Mouse (Mus musculus): ENCODE measurements at regions not wholly inside any gene's neighbourhood (a gene's known extent, or its start where the extent isn't known, plus 50 kb on each side); places are given as distances from the start of the nearest gene placed in this dataset.

- no peak for TF ChIP-seq ZNF384 (IDR thresholded peaks at IDR 0.05; ENCODE audit: low read depth, low read length)
- no peak for TF ChIP-seq MYC (IDR thresholded peaks at IDR 0.05; ENCODE audit: low read depth, low read length)
- TF ChIP-seq BHLHE40 (IDR thresholded peaks at IDR 0.05; ENCODE audit: low read depth, low read length), result no peak
- no peak for TF ChIP-seq MAX (IDR thresholded peaks at IDR 0.05; ENCODE audit: low read length)
- TF ChIP-seq CTCF (conservative IDR thresholded peaks at IDR 0.05 in 1 of 2, IDR thresholded peaks at IDR 0.05 in 1 of 2; ENCODE audit: low read depth in 2 of 2, low read length in 2 of 2), result no peak
- no peak for TF ChIP-seq E2F4 (IDR thresholded peaks at IDR 0.05; ENCODE audit: insufficient replicate concordance, low read depth, low read length)
- TF ChIP-seq GABPA (IDR thresholded peaks at IDR 0.05; ENCODE audit: insufficient replicate concordance, low read depth, low read length), result no peak
- TF ChIP-seq POLR2A (IDR thresholded peaks at IDR 0.05; ENCODE audit: low read depth, low read length), result no peak
- TF ChIP-seq EP300 (IDR thresholded peaks at IDR 0.05; ENCODE audit: low read length), result no peak
Measured at GRCm38 (mm10) chr15:33973466-33973865, 384.2 kb downstream of the 9430069I07Rik start.

Measured in CH12.LX (cell line).